Mouse (Mus musculus) gonadal fat pad, adult 2 months (tissue): ENCODE data around the gene Gon4l. TPM values are rescaled to one million over a fixed set of nuclear protein-coding genes. Genes with fewer than 3 reads are reported as not detected.

ENCODE experiments used
- polyA plus RNA-seq: library from polyadenylated mRNA; depleted of rRNA; stranded (reverse); fragments of >200 nt; gene quantifications from 2 replicates; pipeline ENCODE4 v1.2.3, GENCODE M21; 2012; rRNA removed

The Gon4l gene
- polyA plus RNA-seq, 1 experiment = 14.3 TPM

Other genes starting within 250 kb of the Gon4l start
- 49.5 and 64.5 TPM in 2 replicates for gene Arhgef2, start 229.3 kb upstream of the Gon4l start, polyA plus RNA-seq
- gene Rxfp4, start 182.1 kb upstream of the Gon4l start, polyA plus RNA-seq = not detected in 2 replicates
- gene Khdc4, start 149.4 kb upstream of the Gon4l start, polyA plus RNA-seq = 58.9 and 78.2 TPM in 2 replicates
- gene Rit1, start 118.4 kb upstream of the Gon4l start, polyA plus RNA-seq = 46.8 and 54.2 TPM in 2 replicates
- gene Syt11, start 60.1 kb upstream of the Gon4l start, polyA plus RNA-seq = 5.6 and 7.2 TPM in 2 replicates
- 33.3 and 40.3 TPM in 2 replicates for gene Msto1, start 78.8 kb downstream of the Gon4l start, polyA plus RNA-seq
- gene Ash1l, start 115.4 kb downstream of the Gon4l start, polyA plus RNA-seq = 10.8 and 11.8 TPM in 2 replicates
- 36.3 and 49.2 TPM in 2 replicates for gene Dap3, start 116.0 kb downstream of the Gon4l start, polyA plus RNA-seq